Mouse (Mus musculus) forebrain, embryonic 16.5 days (tissue): Measurements from ENCODE around the gene Hibadh. TPM values are rescaled to one million over a fixed set of nuclear protein-coding genes. Genes with fewer than 3 reads are reported as not detected.

Experiments used
- ATAC-seq: fragments of 200-750 bp; cut with Nextera tagmentation; 2 replicates; pipeline ENCODE4 v1.8.0; 2017; ENCODE audit warnings: mild to moderate bottlenecking, moderate library complexity
- H3K27ac ChIP-seq: fragments of 300-500 bp; sonication (generic); 2 replicates; pipeline ENCODE4 v1.5.1; 2014; ENCODE audit warnings: low read length, control low read depth
- H3K27me3 ChIP-seq: fragments of 300-500 bp; sonication (generic); replicated peaks from 2 replicates; pipeline ENCODE4 v1.6.1; 2014; ENCODE audit warnings: low read length; ENCODE audit not compliant: control insufficient read depth, insufficient read depth
- H3K36me3 ChIP-seq: fragments of 300-500 bp; sonication (generic); 2 replicates; pipeline ENCODE4 v1.6.1; 2014; ENCODE audit not compliant: control insufficient read depth, insufficient read depth
- H3K4me1 ChIP-seq: fragments of 300-500 bp; sonication (generic); replicated peaks from 2 replicates; pipeline ENCODE4 v1.6.1; 2014; ENCODE audit warnings: low read length; ENCODE audit not compliant: control insufficient read depth, insufficient read depth
- H3K4me2 ChIP-seq: fragments of 300-500 bp; sonication (generic); 2 replicates; pipeline ENCODE4 v1.6.1; 2014; ENCODE audit warnings: mild to moderate bottlenecking, low read length, control low read depth
- H3K4me3 ChIP-seq: fragments of 300-500 bp; sonication (generic); replicated peaks from 2 replicates; pipeline ENCODE4 v1.5.1; 2014; ENCODE audit warnings: mild to moderate bottlenecking, low read length, control low read depth
- H3K9ac ChIP-seq: fragments of 300-500 bp; sonication (generic); replicated peaks from 2 replicates; pipeline ENCODE4 v1.6.1; 2014; ENCODE audit warnings: low read depth, low read length, control low read depth
- H3K9me3 ChIP-seq: fragments of 300-500 bp; sonication (generic); 2 replicates; pipeline ENCODE4 v1.6.1; 2016; ENCODE audit warnings: low read length; ENCODE audit not compliant: control insufficient read depth
- WGBS: fragments of 180-500 bp; shearing (Covaris S2); extraction: QIAGEN DNeasy Blood & Tissue Kit; methylation state at CpG from one replicate; pipeline ENCODE4 v1.1.7; 2014; 5-methylcytosine and 5-hydroxymethylcytosine counted together
- polyA plus RNA-seq: library from polyadenylated mRNA; unstranded; fragments of >200 nt; fragmentation: Nextera tagmentation; extraction: Ambion mirVana; gene quantifications from 2 replicates; pipeline ENCODE4 v1.2.1, GENCODE M21; 2015

Gene Hibadh
- polyA plus RNA-seq, 1 experiment from 2014 or later: 50.8 TPM

- Histone ChIP-seq H3K27me3 (no peaks in the 10 kb centered on the region), H3K4me3 (no peak overlapping the region), H3K36me3 (no peaks in the 10 kb centered on the region), H3K4me2 (no peak overlapping the region), H3K27ac (no peak overlapping the region), H3K4me1 (no peaks in the 10 kb centered on the region), H3K9me3 (no peaks in the 10 kb centered on the region), H3K9ac (no peak overlapping the region)
- WGBS: 35% methylated on average over 1 of the region's 1 CpGs
- no peak for ATAC-seq
Observed at GRCm38 (mm10) chr6:52594752-52595151, 45.4 kb downstream of the Hibadh start.

- H3K27ac ChIP-seq: no peak overlapping the region
- no peaks in the 10 kb centered on the region for H3K27me3 ChIP-seq
- no peak for ATAC-seq
- H3K9ac ChIP-seq: no peak overlapping the region
- H3K36me3 ChIP-seq: no peaks in the 10 kb centered on the region
- no peak overlapping the region for H3K4me2 ChIP-seq
- no peaks in the 10 kb centered on the region for H3K9me3 ChIP-seq
- H3K4me3 ChIP-seq: no peak overlapping the region
- peaks cover 5% of the 10 kb centered on the region for H3K4me1 ChIP-seq
Observed at GRCm38 (mm10) chr6:52586564-52586963, 53.6 kb downstream of the Hibadh start.

GRCm38 (mm10) chr6:52584383-52584782, 55.8 kb downstream of the Hibadh start:
- 7% methylated on average over 8 of the region's 8 CpGs for WGBS
- Histone ChIP-seq H3K9ac (no peak overlapping the region), H3K4me2 (no peak overlapping the region), H3K27ac (no peak overlapping the region), H3K9me3 (no peaks in the 10 kb centered on the region), H3K4me1 (peaks cover 5% of the 10 kb centered on the region), H3K4me3 (no peak overlapping the region), H3K27me3 (no peaks in the 10 kb centered on the region), H3K36me3 (no peaks in the 10 kb centered on the region)
- ATAC-seq: peak; percentile 68

- no peak for ATAC-seq
- no peaks in the 10 kb centered on the region for H3K36me3 ChIP-seq
- H3K4me3 ChIP-seq: no peak overlapping the region
- H3K27me3 ChIP-seq: 0 out of 2 replicates have a peak, but pooled peaks cover 3% of the 10 kb centered on the region
- H3K9me3 ChIP-seq: no peaks in the 10 kb centered on the region
- no peak overlapping the region for H3K27ac ChIP-seq
- no peak overlapping the region for H3K4me2 ChIP-seq
- peaks cover 5% of the 10 kb centered on the region for H3K4me1 ChIP-seq
- no peak overlapping the region for H3K9ac ChIP-seq
- 77% methylated on average over 4 of the region's 4 CpGs for WGBS
Observed at GRCm38 (mm10) chr6:52581081-52581480, 59.1 kb downstream of the Hibadh start.

- 0 out of 2 replicates have a peak, but pooled peaks cover 3% of the 10 kb centered on the region for H3K27me3 ChIP-seq
- no peaks in the 10 kb centered on the region for H3K36me3 ChIP-seq
- 64% methylated on average over 2 of the region's 2 CpGs for WGBS
- H3K27ac ChIP-seq: no peak overlapping the region
- H3K9ac ChIP-seq: no peak overlapping the region
- no peaks in the 10 kb centered on the region for H3K9me3 ChIP-seq
- H3K4me3 ChIP-seq: no peak overlapping the region
- H3K4me2 ChIP-seq: no peak overlapping the region
- no peak for ATAC-seq
- H3K4me1 ChIP-seq: no peaks in the 10 kb centered on the region
Observed at GRCm38 (mm10) chr6:52578322-52578721, 61.9 kb downstream of the Hibadh start.

GRCm38 (mm10) chr6:52577270-52577669, 62.9 kb downstream of the Hibadh start:
- Histone ChIP-seq H3K9me3 (no peaks in the 10 kb centered on the region), H3K9ac (no peak overlapping the region), H3K27me3 (0 out of 2 replicates have a peak, but pooled peaks cover 3% of the 10 kb centered on the region), H3K27ac (no peak overlapping the region), H3K36me3 (no peaks in the 10 kb centered on the region), H3K4me3 (no peak overlapping the region), H3K4me1 (no peaks in the 10 kb centered on the region), H3K4me2 (no peak overlapping the region)
- WGBS: 21% methylated on average over 4 of the region's 4 CpGs
- ATAC-seq: no peak

GRCm38 (mm10) chr6:52568706-52569105, 71.5 kb downstream of the Hibadh start:
- H3K36me3 ChIP-seq: no peaks in the 10 kb centered on the region
- H3K4me2 ChIP-seq: no peak overlapping the region
- no peak overlapping the region for H3K4me3 ChIP-seq
- no peak overlapping the region for H3K9ac ChIP-seq
- no peaks in the 10 kb centered on the region for H3K27me3 ChIP-seq
- H3K9me3 ChIP-seq: no peaks in the 10 kb centered on the region
- peaks cover 16% of the 10 kb centered on the region for H3K4me1 ChIP-seq
- WGBS: 10% methylated on average over 6 of the region's 6 CpGs
- ATAC-seq: no peak
- no peak overlapping the region for H3K27ac ChIP-seq

GRCm38 (mm10) chr6:52567327-52568299, 72.6 kb downstream of the Hibadh start:
- peak; percentile 71 for ATAC-seq
- no peak overlapping the region for H3K4me3 ChIP-seq
- no peak overlapping the region for H3K4me2 ChIP-seq
- peaks cover 16% of the 10 kb centered on the region for H3K4me1 ChIP-seq
- no peaks in the 10 kb centered on the region for H3K36me3 ChIP-seq
- WGBS: 24% methylated on average over 20 of the region's 20 CpGs
- no peaks in the 10 kb centered on the region for H3K9me3 ChIP-seq
- no peak overlapping the region for H3K9ac ChIP-seq
- no peak overlapping the region for H3K27ac ChIP-seq
- H3K27me3 ChIP-seq: no peaks in the 10 kb centered on the region

GRCm38 (mm10) chr6:52565210-52565609, 75.0 kb downstream of the Hibadh start:
- no peak for ATAC-seq
- Histone ChIP-seq H3K27me3 (no peaks in the 10 kb centered on the region), H3K4me2 (no peak overlapping the region), H3K27ac (no peak overlapping the region), H3K9ac (no peak overlapping the region), H3K4me1 (peaks cover 16% of the 10 kb centered on the region), H3K4me3 (no peak overlapping the region), H3K36me3 (no peaks in the 10 kb centered on the region), H3K9me3 (no peaks in the 10 kb centered on the region)
- WGBS: 84% methylated on average over 5 of the region's 5 CpGs
